Comparison of ENCODE assay signal across 24 mouse cellular contexts in genomic region chr7:75021966-75022365, GRCm38 (mm10).
DNase-seq lines count a peak whose midpoint lies in the region; ATAC-seq and TF ChIP-seq lines count a peak whose summit lies in the region.
"Had no signal": no experiment of that assay in that cellular context is flagged by ENCODE, and none has a peak within 500 bp of the region (broad histone marks: within the 10 kb centered on the region; RNA-seq: fewer than 3 reads in every experiment).

No protein-coding gene starts in this region.

- no peak overlapping the region for H3K27ac ChIP-seq in kidney, postnatal 0 days
- H3K27ac ChIP-seq in embryonic facial prominence, embryonic 11.5 days (replicated peaks; ENCODE audit: low read depth, low read length) = no peak overlapping the region
- H3K27ac ChIP-seq: forebrain, embryonic 13.5 days; hindbrain, embryonic 15.5 days; limb, embryonic 13.5 days; macrophage had no signal

- ATAC-seq in kidney, postnatal 0 days (replicated peaks; ENCODE audit: low FRiP score, low read depth) = no peak
- no peak for ATAC-seq in embryonic facial prominence, embryonic 11.5 days (replicated peaks; ENCODE audit: insufficient number of reproducible peaks, low FRiP score, low TSS enrichment, low read depth)
- ATAC-seq: forebrain, embryonic 13.5 days; midbrain, embryonic 16.5 days had no signal

- H3K9ac ChIP-seq in kidney, postnatal 0 days (ENCODE audit: low read depth, low read length) = no peak overlapping the region
- H3K9ac ChIP-seq in embryonic facial prominence, embryonic 11.5 days (replicated peaks; ENCODE audit: low read length) = no peak overlapping the region
- H3K9ac ChIP-seq: forebrain, embryonic 13.5 days; heart, embryonic 12.5 days; hindbrain, embryonic 15.5 days; limb, embryonic 13.5 days had no signal

- no peaks in the 10 kb centered on the region for H3K4me1 ChIP-seq in kidney, postnatal 0 days (replicated peaks; ENCODE audit: insufficient read depth, low read length)
- no peaks in the 10 kb centered on the region for H3K4me1 ChIP-seq in embryonic facial prominence, embryonic 11.5 days (ENCODE audit: control insufficient read depth, insufficient read depth, low read length)
- H3K4me1 ChIP-seq: limb, embryonic 13.5 days had no signal

- H3K4me3 ChIP-seq in kidney, postnatal 0 days (replicated peaks; ENCODE audit: low read depth, low read length) = no peak overlapping the region
- H3K4me3 ChIP-seq in embryonic facial prominence, embryonic 11.5 days (ENCODE audit: low read depth, low read length) = no peak overlapping the region
- H3K4me3 ChIP-seq: forebrain, embryonic 13.5 days; heart, embryonic 12.5 days; hindbrain, embryonic 15.5 days; limb, embryonic 13.5 days had no signal

- no peaks in the 10 kb centered on the region for H3K36me3 ChIP-seq in kidney, postnatal 0 days (ENCODE audit: insufficient read depth, low read length)
- H3K36me3 ChIP-seq in embryonic facial prominence, embryonic 11.5 days (replicated peaks; ENCODE audit: control insufficient read depth, insufficient read depth, low read depth, low read length) = no peaks in the 10 kb centered on the region
- H3K36me3 ChIP-seq: heart, embryonic 12.5 days; hindbrain, embryonic 15.5 days; limb, embryonic 13.5 days had no signal

- H3K4me2 ChIP-seq in kidney, postnatal 0 days (ENCODE audit: low read length) = no peak overlapping the region
- no peak overlapping the region for H3K4me2 ChIP-seq in embryonic facial prominence, embryonic 11.5 days (ENCODE audit: low read depth, low read length)
- H3K4me2 ChIP-seq: forebrain, embryonic 13.5 days; heart, embryonic 12.5 days; hindbrain, embryonic 15.5 days; limb, embryonic 13.5 days; liver, embryonic 11.5 days had no signal

- peak; percentile 8 for DNase-seq in kidney, postnatal 0 days (ENCODE audit: low spot score)
- DNase-seq in kidney, adult 11 months = no peak
- DNase-seq in embryo, embryonic 10 days (ENCODE audit: low spot score) = peak; percentile 28
- peak; percentile 61 for DNase-seq in embryonic facial prominence, embryonic 11.5 days (ENCODE audit: low spot score)
- peak; percentile 19 for DNase-seq in mesoderm, embryonic 11.5 days (ENCODE audit: low read depth, low spot score)
- DNase-seq in cerebellum, adult 9-10 months = no peak
- DNase-seq in heart, adult 18-20 months = no peak
- DNase-seq: adrenal gland, adult 8-10 months; cerebellum, adult 2 months; cerebellum, postnatal 25 days; gastrocnemius, postnatal 25 days; heart, adult 11 months; heart, postnatal 4 days; kidney, adult 2 months; kidney, postnatal 10 days; thymus, adult 2 months; thymus, postnatal 4 days had no signal

- no peaks in the 10 kb centered on the region for H3K27me3 ChIP-seq in kidney, postnatal 0 days (ENCODE audit: insufficient read depth, low read length)
- H3K27me3 ChIP-seq in embryonic facial prominence, embryonic 11.5 days (ENCODE audit: control insufficient read depth, insufficient read depth, low read length) = no peaks in the 10 kb centered on the region
- H3K27me3 ChIP-seq: forebrain, embryonic 13.5 days; heart, embryonic 12.5 days; hindbrain, embryonic 15.5 days; limb, embryonic 13.5 days had no signal

- no peak for TF ChIP-seq CTCF in kidney, postnatal 0 days (IDR thresholded peaks at IDR 0.05; ENCODE audit: low read depth)

- 45% methylated on average over 6 of the region's 6 CpGs for WGBS in kidney, postnatal 0 days
- WGBS in embryonic facial prominence, embryonic 11.5 days = 51% methylated on average over 6 of the region's 6 CpGs

- no peaks in the 10 kb centered on the region for H3K9me3 ChIP-seq in kidney, postnatal 0 days (replicated peaks; ENCODE audit: low read length)
- no peaks in the 10 kb centered on the region for H3K9me3 ChIP-seq in embryonic facial prominence, embryonic 11.5 days (replicated peaks; ENCODE audit: control insufficient read depth, low read length)
- H3K9me3 ChIP-seq: forebrain, embryonic 13.5 days; heart, embryonic 12.5 days; hindbrain, embryonic 15.5 days; limb, embryonic 13.5 days had no signal

Comparison
In these comparisons a context has a peak if more than half of its experiments do, and no peak if none do; other contexts are left out.
1. DNase-seq: peak in kidney, postnatal 0 days (single experiment), embryo, embryonic 10 days (single experiment), embryonic facial prominence, embryonic 11.5 days (single experiment) and mesoderm, embryonic 11.5 days (single experiment); none in kidney, adult 11 months (single experiment), cerebellum, adult 9-10 months (single experiment) and heart, adult 18-20 months (0 of 2).